Comparison of ENCODE assay signal across 9 mouse cellular contexts in genomic region chr9:57643856-57644180, GRCm38 (mm10). TPM values are rescaled to one million over a fixed set of nuclear protein-coding genes. Genes with fewer than 3 reads are reported as not detected.
DNase-seq lines count a peak whose midpoint lies in the region; ATAC-seq lines count a peak whose summit lies in the region.
"Had no signal": no experiment of that assay in that cellular context is flagged by ENCODE, and none has a peak within 500 bp of the region (broad histone marks: within the 10 kb centered on the region; RNA-seq: fewer than 3 reads in every experiment).

No protein-coding gene starts in this region.

- no peak for ATAC-seq in heart, embryonic 11.5 days (replicated peaks; ENCODE audit: insufficient number of reproducible peaks, low FRiP score, low TSS enrichment)
- no peak for ATAC-seq in midbrain, embryonic 12.5 days (ENCODE audit: low FRiP score, low read depth)

- DNase-seq in heart, postnatal 14 days = no peak
- no peak for DNase-seq in limb, embryonic 10.5 days (ENCODE audit: low spot score)
- peak; percentile 67 for DNase-seq in thymus, postnatal 4 days
- DNase-seq in layer of hippocampus, postnatal 10 days (ENCODE audit: low spot score in 2 of 2) = no peak
- DNase-seq in adrenal gland, adult 18-20 months (ENCODE audit: low spot score in 2 of 2) = no peak

- intact Hi-C loops in heart, postnatal 14 days (cut with DNase I) = no loop called here

- H3K4me1 ChIP-seq in heart, embryonic 11.5 days (ENCODE audit: control insufficient read depth, insufficient read depth, low read length) = peaks cover 51% of the 10 kb centered on the region
- peaks cover 80% of the 10 kb centered on the region for H3K4me1 ChIP-seq in erythroblast, embryonic 14.5 days (ENCODE audit: control insufficient read depth)
- peaks cover 73% of the 10 kb centered on the region for H3K4me1 ChIP-seq in limb, embryonic 10.5 days
- peaks cover 63% of the 10 kb centered on the region for H3K4me1 ChIP-seq in midbrain, embryonic 12.5 days

- peak overlapping the region; percentile 99 for H3K4me3 ChIP-seq in heart, embryonic 11.5 days (ENCODE audit: low read depth, low read length)
- H3K4me3 ChIP-seq in erythroblast, embryonic 14.5 days (replicated peaks) = peak overlapping the region; percentile 92
- peak overlapping the region; percentile 79 for H3K4me3 ChIP-seq in limb, embryonic 10.5 days
- H3K4me3 ChIP-seq in midbrain, embryonic 12.5 days = peak overlapping the region; percentile 98

- H3K27me3 ChIP-seq in heart, embryonic 11.5 days (ENCODE audit: control insufficient read depth, insufficient read depth, low read length) = no peaks in the 10 kb centered on the region
- H3K27me3 ChIP-seq in erythroblast, embryonic 14.5 days (ENCODE audit: control insufficient read depth) = peaks cover 4% of the 10 kb centered on the region
- no peaks in the 10 kb centered on the region for H3K27me3 ChIP-seq in limb, embryonic 10.5 days (ENCODE audit: low read depth, poor library complexity, severe bottlenecking)
- H3K27me3 ChIP-seq in midbrain, embryonic 12.5 days = peaks cover 9% of the 10 kb centered on the region; the same call in 1 of the 2 replicates

- peak overlapping the region; percentile 13 for H3K9ac ChIP-seq in heart, embryonic 11.5 days (ENCODE audit: low read depth, low read length)
- peak overlapping the region; percentile 100 for H3K9ac ChIP-seq in midbrain, embryonic 12.5 days (replicated peaks)

- H3K4me2 ChIP-seq in heart, embryonic 11.5 days = peak overlapping the region; percentile 94
- H3K4me2 ChIP-seq in midbrain, embryonic 12.5 days (replicated peaks) = peak overlapping the region; percentile 96

- 60% methylated on average over 7 of the region's 7 CpGs for WGBS in heart, embryonic 11.5 days (ENCODE audit: insufficient replicate concordance)
- 68% methylated on average over 7 of the region's 7 CpGs for WGBS in limb, embryonic 10.5 days
- WGBS in midbrain, embryonic 12.5 days = 65% methylated on average over 7 of the region's 7 CpGs

- peaks cover 3% of the 10 kb centered on the region; the same call in 1 of the 2 replicates for H3K36me3 ChIP-seq in heart, embryonic 11.5 days (ENCODE audit: control insufficient read depth, insufficient read depth, low read length)
- H3K36me3 ChIP-seq in erythroblast, embryonic 14.5 days (ENCODE audit: control insufficient read depth) = peaks cover 22% of the 10 kb centered on the region
- peaks cover 31% of the 10 kb centered on the region for H3K36me3 ChIP-seq in limb, embryonic 10.5 days
- peaks cover 3% of the 10 kb centered on the region; the same call in 1 of the 2 replicates for H3K36me3 ChIP-seq in midbrain, embryonic 12.5 days

- no peak overlapping the region for H3K27ac ChIP-seq in heart, embryonic 11.5 days (ENCODE audit: low read depth, low read length)
- H3K27ac ChIP-seq in limb, embryonic 10.5 days = peak overlapping the region; percentile 98
- no peak overlapping the region for H3K27ac ChIP-seq in midbrain, embryonic 12.5 days (replicated peaks)

- H3K9me3 ChIP-seq in heart, embryonic 11.5 days (replicated peaks; ENCODE audit: control insufficient read depth, low read length) = no peaks in the 10 kb centered on the region
- H3K9me3 ChIP-seq in erythroblast, embryonic 14.5 days (ENCODE audit: control insufficient read depth, low read length) = no peaks in the 10 kb centered on the region
- H3K9me3 ChIP-seq in limb, embryonic 10.5 days (replicated peaks) = no peaks in the 10 kb centered on the region
- H3K9me3 ChIP-seq in midbrain, embryonic 12.5 days = no peaks in the 10 kb centered on the region

RNA-seq across cellular contexts. Expression of gene Csk, which starts 9.6 kb away (rescaled TPM):
- 15.9 and 18.6 TPM in 2 replicates for polyA plus RNA-seq in heart, embryonic 11.5 days (2014; fragmentation: Nextera tagmentation; extraction: Ambion mirVana)
- total RNA-seq in heart, postnatal 14 days (2021) = 10 to 100 TPM; 26.9 to 34.1 TPM
- 6.1 TPM in 2 replicates for polyA plus RNA-seq in erythroblast, embryonic 14.5 days (2012)
- 33.2 and 40.1 TPM in 2 replicates for polyA plus RNA-seq in limb, embryonic 10.5 days (2016; fragmentation: Nextera tagmentation; extraction: Ambion mirVana)
- polyA plus RNA-seq in midbrain, embryonic 12.5 days (2016; fragmentation: Nextera tagmentation; extraction: Ambion mirVana) = 35.3 and 40.0 TPM in 2 replicates
- 10 to 100 TPM; 56.6 to 59.0 TPM for total RNA-seq in layer of hippocampus, postnatal 10 days (2021)
- total RNA-seq in adrenal gland, adult 18-20 months (2021) = 10 to 100 TPM; 62.2 to 89.1 TPM

RNA-seq across cellular contexts. Expression of gene Lman1l, which starts 23.2 kb away (rescaled TPM):
- polyA plus RNA-seq in heart, embryonic 11.5 days (2014; fragmentation: Nextera tagmentation; extraction: Ambion mirVana) = not detected in 2 replicates
- total RNA-seq in heart, postnatal 14 days (2021) = not detected
- polyA plus RNA-seq in erythroblast, embryonic 14.5 days (2012) = not detected in 2 replicates
- polyA plus RNA-seq in limb, embryonic 10.5 days (2016; fragmentation: Nextera tagmentation; extraction: Ambion mirVana) = not detected in 2 replicates
- 0.10 TPM in 1 of 2 replicates, not detected in the other for polyA plus RNA-seq in midbrain, embryonic 12.5 days (2016; fragmentation: Nextera tagmentation; extraction: Ambion mirVana)
- not detected for total RNA-seq in layer of hippocampus, postnatal 10 days (2021)
- total RNA-seq in adrenal gland, adult 18-20 months (2021) = not detected
- total RNA-seq: left cerebral cortex, postnatal 10 days had no signal

RNA-seq across cellular contexts. Expression of gene Cplx3, which starts 37.7 kb away (rescaled TPM):
- not detected in 2 replicates for polyA plus RNA-seq in heart, embryonic 11.5 days (2014; fragmentation: Nextera tagmentation; extraction: Ambion mirVana)
- not detected for total RNA-seq in heart, postnatal 14 days (2021)
- not detected in 2 replicates for polyA plus RNA-seq in erythroblast, embryonic 14.5 days (2012)
- not detected in 2 replicates for polyA plus RNA-seq in limb, embryonic 10.5 days (2016; fragmentation: Nextera tagmentation; extraction: Ambion mirVana)
- polyA plus RNA-seq in midbrain, embryonic 12.5 days (2016; fragmentation: Nextera tagmentation; extraction: Ambion mirVana) = 3.7 and 4.8 TPM in 2 replicates
- total RNA-seq in layer of hippocampus, postnatal 10 days (2021) = 1 to 10 TPM; 1.9 to 2.6 TPM
- total RNA-seq in adrenal gland, adult 18-20 months (2021) = not detected

RNA-seq across cellular contexts. Expression of gene Cyp1a2, which starts 39.7 kb away (rescaled TPM):
- not detected in 2 replicates for polyA plus RNA-seq in heart, embryonic 11.5 days (2014; fragmentation: Nextera tagmentation; extraction: Ambion mirVana)
- not detected for total RNA-seq in heart, postnatal 14 days (2021)
- not detected in 2 replicates for polyA plus RNA-seq in erythroblast, embryonic 14.5 days (2012)
- polyA plus RNA-seq in limb, embryonic 10.5 days (2016; fragmentation: Nextera tagmentation; extraction: Ambion mirVana) = not detected in 2 replicates
- not detected in 2 replicates for polyA plus RNA-seq in midbrain, embryonic 12.5 days (2016; fragmentation: Nextera tagmentation; extraction: Ambion mirVana)
- not detected for total RNA-seq in layer of hippocampus, postnatal 10 days (2021)
- under 1 TPM in 1 of 2 experiments, not detected in 1; 0.20 TPM for total RNA-seq in adrenal gland, adult 18-20 months (2021)
- total RNA-seq: left cerebral cortex, postnatal 10 days had no signal

RNA-seq across cellular contexts. Expression of gene Cyp1a1, which starts 43.9 kb away (rescaled TPM):
- not detected in 2 replicates for polyA plus RNA-seq in heart, embryonic 11.5 days (2014; fragmentation: Nextera tagmentation; extraction: Ambion mirVana)
- total RNA-seq in heart, postnatal 14 days (2021) = not detected
- not detected in 2 replicates for polyA plus RNA-seq in erythroblast, embryonic 14.5 days (2012)
- 0.11 TPM in 1 of 2 replicates, not detected in the other for polyA plus RNA-seq in limb, embryonic 10.5 days (2016; fragmentation: Nextera tagmentation; extraction: Ambion mirVana)
- not detected in 2 replicates for polyA plus RNA-seq in midbrain, embryonic 12.5 days (2016; fragmentation: Nextera tagmentation; extraction: Ambion mirVana)
- under 1 TPM; 0.48 to 0.60 TPM for total RNA-seq in layer of hippocampus, postnatal 10 days (2021)
- total RNA-seq in adrenal gland, adult 18-20 months (2021) = 1 to 10 TPM in 1 of 2 experiments, under 1 TPM in 1; 0.17 to 1.0 TPM
